Mouse (Mus musculus): ENCODE results near the gene Zfp292.

GRCm38 (mm10) chr4:34912171-34912570 is 29.4 kb upstream of the Zfp292 start:
- no peak for TF ChIP-seq USF1 (IDR thresholded peaks at IDR 0.05; ENCODE audit: low read depth)
- TF ChIP-seq POLR2A (IDR thresholded peaks at IDR 0.05; ENCODE audit: insufficient read length, low read depth): no peak
